Mouse (Mus musculus): ENCODE data around the gene Pde1c. TPM values are rescaled to one million over a fixed set of nuclear protein-coding genes. Genes with fewer than 3 reads are reported as not detected.
"Not testable (repeated sequence)": the region's sequence is repeated elsewhere in the genome, so short reads cannot be mapped to it uniquely, and the experiment has no call there.

The Pde1c gene
- 8.3 and 11.2 TPM in 2 replicates for polyA plus RNA-seq (2015; fragmentation: Nextera tagmentation; extraction: Ambion mirVana)

DNA sequence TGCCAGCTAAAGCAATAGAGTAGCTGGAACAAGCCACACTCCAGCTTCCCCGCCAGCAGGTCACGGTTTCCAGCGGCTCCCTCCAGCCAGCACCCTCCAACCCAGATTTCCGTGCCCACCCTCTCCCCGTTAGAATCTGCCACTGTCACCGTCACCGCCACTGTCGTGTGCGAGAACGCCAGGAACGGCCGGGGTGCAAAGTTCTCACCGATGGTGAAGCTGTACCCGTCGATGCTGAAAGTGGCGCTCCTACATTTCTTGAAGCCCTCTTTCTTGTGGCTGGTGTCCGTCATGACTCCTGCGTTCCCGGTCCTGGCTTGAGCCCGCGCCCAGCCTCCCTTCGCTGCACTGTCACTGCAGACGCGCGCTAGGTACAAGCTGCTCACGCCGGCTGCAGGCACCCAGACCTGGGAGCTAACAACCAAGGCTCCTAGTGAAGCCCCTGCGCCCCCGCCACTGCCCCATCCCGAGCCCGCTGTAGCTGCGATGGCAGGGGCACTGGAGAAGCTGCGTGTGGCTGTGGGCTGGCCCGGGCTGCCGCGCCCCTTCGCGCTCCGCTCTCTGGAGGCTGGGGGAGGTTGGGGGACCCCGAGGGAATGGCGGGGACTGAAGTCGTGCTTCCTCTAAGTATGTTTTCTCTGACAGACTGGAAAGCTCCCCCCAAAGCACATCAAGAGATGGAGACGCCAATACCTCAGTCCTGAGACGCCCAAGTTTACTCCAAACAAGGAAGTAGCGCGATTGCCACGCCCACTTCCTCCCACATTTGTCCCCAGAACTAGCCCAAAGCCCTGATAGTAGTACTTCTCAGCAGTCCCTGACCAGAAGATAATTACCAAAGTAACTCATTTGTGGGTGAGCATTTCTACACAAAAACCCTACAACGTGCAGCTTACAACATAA, at the start of gene Pde1c:
TSS of gene Pde1c (minus strand) at position 634 of the 903 bp plus-strand sequence.
- WGBS, result under 1% methylated on average over 48 of the region's 48 CpGs
- peak within 1 kb of the TSS; percentile 64 for H3K9ac ChIP-seq
- peak within 1 kb of the TSS; percentile 99 for H3K4me2 ChIP-seq
- peaks cover 12% of the 10 kb centered on the region; the same call in 1 of the 2 replicates for H3K27me3 ChIP-seq
- peak; percentile 66 for ATAC-seq (replicated peaks; ENCODE audit: insufficient number of reproducible peaks, insufficient read depth, low FRiP score, low read depth)
- H3K36me3 ChIP-seq, result no peaks in the 10 kb centered on the region
- no peaks in the 10 kb centered on the region for H3K9me3 ChIP-seq (replicated peaks)
- H3K4me1 ChIP-seq (replicated peaks), result 0 out of 2 replicates have a peak, but pooled peaks cover 3% of the 10 kb centered on the region
- peak within 1 kb of the TSS; percentile 83 for H3K4me3 ChIP-seq
- H3K27ac ChIP-seq, result no peak within 1 kb of the TSS

DNA sequence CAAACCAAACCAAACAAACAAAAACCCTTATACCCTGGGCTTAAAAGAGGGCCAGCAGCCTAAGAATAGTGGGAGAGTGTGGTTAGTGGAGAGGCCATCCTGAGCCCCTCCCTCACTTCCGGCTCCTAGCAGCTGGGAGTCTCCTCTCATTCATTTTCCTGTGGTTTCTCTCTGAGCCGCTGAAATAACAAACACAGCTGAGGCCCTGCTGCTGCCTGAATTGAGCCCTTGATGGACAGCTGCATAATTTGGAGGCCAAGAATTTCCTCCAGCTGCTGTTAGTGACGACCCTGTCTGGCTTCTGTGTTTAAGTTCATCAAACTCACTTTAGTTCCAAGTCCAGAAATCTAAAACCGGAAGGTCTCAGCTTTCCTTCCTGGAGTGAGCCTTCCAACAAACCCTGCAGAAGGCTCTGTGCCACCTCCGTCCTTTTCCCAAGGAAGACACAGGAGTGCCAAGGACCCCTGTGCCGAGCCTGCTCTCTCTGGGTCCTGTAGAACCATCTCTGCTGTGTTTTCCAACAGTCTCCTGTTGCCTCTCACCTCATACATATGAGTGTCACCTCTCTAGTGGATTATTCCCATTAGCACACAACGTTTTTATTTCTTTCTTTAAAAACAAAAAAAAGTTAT, 48.2 kb upstream of the Pde1c start:
- ATAC-seq (replicated peaks; ENCODE audit: insufficient number of reproducible peaks, insufficient read depth, low FRiP score, low read depth), result peak; percentile 80
- 15% methylated on average over 7 of the region's 7 CpGs for WGBS
- Histone ChIP-seq H3K9ac (no peak overlapping the region), H3K36me3 (no peaks in the 10 kb centered on the region), H3K9me3 (replicated peaks) (no peaks in the 10 kb centered on the region), H3K4me3 (no peak overlapping the region), H3K4me1 (replicated peaks) (peaks cover 11% of the 10 kb centered on the region), H3K27ac (peak overlapping the region; percentile 29), H3K27me3 (no peaks in the 10 kb centered on the region), H3K4me2 (peak overlapping the region; percentile 22; the same call in 1 of the 2 replicates)

DNA sequence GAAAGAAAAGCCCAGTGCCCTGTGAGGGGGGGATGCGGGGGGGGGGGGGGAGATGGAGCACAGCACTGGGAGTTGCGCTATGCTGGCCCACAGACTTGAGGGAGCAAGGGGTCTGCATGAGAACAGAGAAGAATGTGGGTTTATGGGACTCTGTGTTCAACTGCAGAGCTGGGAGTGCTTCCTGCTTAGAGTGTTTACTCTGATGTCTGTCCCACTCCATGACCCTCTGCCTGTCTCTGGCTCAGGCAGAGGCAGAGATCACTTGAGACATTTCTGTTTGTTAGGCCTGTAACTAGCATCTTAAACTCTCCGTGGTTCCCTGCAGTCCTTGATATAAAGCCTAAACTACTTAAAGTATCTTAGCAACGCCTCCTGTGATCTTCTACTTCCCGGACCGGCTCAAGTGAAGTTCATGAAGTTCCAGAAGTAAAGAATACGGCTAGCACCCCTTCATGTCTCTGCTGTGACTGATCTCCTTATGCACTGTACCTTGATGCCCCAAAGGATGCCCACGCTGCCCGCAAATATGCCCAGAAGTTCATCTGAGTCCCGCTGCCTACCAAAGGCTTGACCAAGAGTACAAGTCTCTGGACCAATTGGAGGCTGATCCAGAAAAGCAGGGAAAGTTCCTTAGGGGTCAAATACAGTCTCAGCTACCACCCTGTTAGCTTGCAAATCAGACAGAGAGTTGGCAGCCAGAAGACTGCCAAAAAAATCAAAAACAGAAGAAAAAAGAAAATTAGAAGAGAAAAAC, 47.5 kb upstream of the Pde1c start:
- Histone ChIP-seq H3K9ac (no peak overlapping the region), H3K4me1 (replicated peaks) (peaks cover 11% of the 10 kb centered on the region), H3K27me3 (no peaks in the 10 kb centered on the region), H3K27ac (peak overlapping the region; percentile 29), H3K4me3 (no peak overlapping the region), H3K4me2 (no peak overlapping the region), H3K36me3 (no peaks in the 10 kb centered on the region), H3K9me3 (replicated peaks) (no peaks in the 10 kb centered on the region)
- WGBS, result 56% methylated on average over 10 of the region's 10 CpGs
- ATAC-seq (replicated peaks; ENCODE audit: insufficient number of reproducible peaks, insufficient read depth, low FRiP score, low read depth), result 0 out of 2 replicates have a peak, but pooled peaks have one; percentile 16

DNA sequence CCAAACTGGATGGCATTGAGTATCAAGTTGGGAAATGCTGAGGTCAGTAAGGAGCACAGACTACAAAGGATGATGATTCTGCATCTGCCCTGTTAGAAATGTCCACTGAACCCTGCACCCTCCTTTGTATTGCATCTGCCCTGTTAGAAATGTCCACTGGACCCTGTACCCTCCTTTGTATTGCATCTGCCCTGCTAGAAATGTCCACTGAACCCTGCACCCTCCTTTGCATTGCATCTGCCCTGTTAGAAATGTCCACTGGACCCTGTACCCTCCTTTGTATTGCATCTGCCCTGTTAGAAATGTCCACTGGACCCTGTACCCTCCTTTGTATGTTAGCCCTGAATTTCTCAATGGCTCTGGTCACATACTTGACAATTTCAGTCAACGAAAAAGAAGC, 40.6 kb upstream of the Pde1c start:
- H3K9ac ChIP-seq; H3K36me3 ChIP-seq; H3K4me2 ChIP-seq; H3K4me3 ChIP-seq; H3K27ac ChIP-seq; H3K9me3 ChIP-seq (replicated peaks); ATAC-seq (replicated peaks; ENCODE audit: insufficient number of reproducible peaks, insufficient read depth, low FRiP score, low read depth); H3K27me3 ChIP-seq; H3K4me1 ChIP-seq (replicated peaks): not testable (repeated sequence)
- WGBS, result 52% methylated on average over 1 of the region's 1 CpGs

DNA sequence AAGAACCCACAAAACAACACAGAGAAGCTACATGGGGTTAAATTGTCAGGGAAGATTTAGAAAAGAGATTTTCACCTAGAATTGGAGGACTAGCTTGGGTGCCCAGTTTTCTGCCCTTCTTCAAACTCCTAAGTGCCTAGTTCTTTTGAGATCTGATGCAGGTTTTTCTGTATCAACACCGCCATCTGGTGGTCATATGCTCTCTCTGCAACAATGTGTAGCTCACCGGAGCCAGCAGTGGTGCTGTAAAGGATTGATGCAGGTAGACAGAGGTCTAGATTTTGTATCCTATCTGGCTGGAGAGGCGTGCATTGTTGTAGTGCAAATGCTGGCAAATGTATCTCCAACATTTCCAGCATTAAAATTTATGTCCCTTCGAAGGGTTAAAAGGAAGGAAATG, 39.4 kb upstream of the Pde1c start:
- H3K4me2 ChIP-seq, result no peak overlapping the region
- no peak overlapping the region for H3K9ac ChIP-seq
- H3K4me3 ChIP-seq, result no peak overlapping the region
- 8% methylated on average over 4 of the region's 4 CpGs for WGBS
- no peak overlapping the region for H3K27ac ChIP-seq
- no peak for ATAC-seq (replicated peaks; ENCODE audit: insufficient number of reproducible peaks, insufficient read depth, low FRiP score, low read depth)
- H3K36me3 ChIP-seq, result no peaks in the 10 kb centered on the region
- H3K4me1 ChIP-seq (replicated peaks), result no peaks in the 10 kb centered on the region
- H3K9me3 ChIP-seq (replicated peaks), result no peaks in the 10 kb centered on the region
- H3K27me3 ChIP-seq, result no peaks in the 10 kb centered on the region

DNA sequence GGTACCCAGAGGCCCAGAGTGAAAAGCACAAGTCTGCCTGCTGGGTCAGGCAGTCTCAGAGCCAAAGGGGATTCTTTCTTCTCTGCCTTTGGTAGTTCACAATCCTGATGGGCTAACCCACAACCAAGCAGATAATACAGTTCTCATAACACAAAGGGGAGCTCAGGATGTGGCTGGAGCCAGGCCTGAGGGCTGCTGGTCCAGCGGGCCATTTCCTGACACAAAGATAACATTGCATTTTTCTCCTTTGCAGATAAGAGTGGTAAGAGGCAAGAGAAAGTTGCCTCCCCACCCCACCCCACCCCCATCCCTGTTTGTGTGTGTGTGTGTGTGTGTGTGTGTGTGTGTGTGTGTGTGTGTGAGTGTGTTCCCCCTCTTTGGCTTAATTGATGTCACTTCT, 10.7 kb upstream of the Pde1c start:
- no peak; the same call in 1 of the 2 replicates for ATAC-seq (replicated peaks; ENCODE audit: insufficient number of reproducible peaks, insufficient read depth, low FRiP score, low read depth)
- Histone ChIP-seq H3K4me2 (no peak overlapping the region), H3K27ac (no peak overlapping the region), H3K4me1 (replicated peaks) (0 out of 2 replicates have a peak, but pooled peaks cover 3% of the 10 kb centered on the region), H3K9ac (no peak overlapping the region), H3K36me3 (no peaks in the 10 kb centered on the region), H3K27me3 (no peaks in the 10 kb centered on the region), H3K9me3 (replicated peaks) (no peaks in the 10 kb centered on the region), H3K4me3 (no peak overlapping the region)
- 10% methylated on average over 1 of the region's 1 CpGs for WGBS

DNA sequence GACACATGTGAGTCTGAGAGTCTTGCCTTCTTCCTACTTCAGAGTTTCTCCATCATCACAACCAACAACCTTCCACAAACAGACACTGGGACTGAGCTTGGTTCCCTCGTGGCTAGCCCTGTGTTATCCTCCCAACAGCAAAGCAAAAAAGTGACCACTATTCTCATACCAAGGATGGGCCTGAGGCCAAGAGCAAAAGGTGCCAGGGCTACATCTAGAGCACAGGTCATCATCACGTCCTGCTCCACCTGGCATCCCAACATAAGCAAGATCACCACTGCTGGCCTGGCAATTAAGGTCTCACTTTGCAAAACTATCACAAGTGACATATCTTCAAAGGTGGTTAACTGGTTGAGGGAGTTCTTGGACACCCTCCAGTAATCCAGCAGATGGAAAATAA, 8.0 kb downstream of the Pde1c start:
- H3K36me3 ChIP-seq, result no peaks in the 10 kb centered on the region
- no peak overlapping the region for H3K4me2 ChIP-seq
- no peak for ATAC-seq (replicated peaks; ENCODE audit: insufficient number of reproducible peaks, insufficient read depth, low FRiP score, low read depth)
- H3K27me3 ChIP-seq, result no peaks in the 10 kb centered on the region
- H3K27ac ChIP-seq, result no peak overlapping the region
- no peak overlapping the region for H3K9ac ChIP-seq
- H3K9me3 ChIP-seq (replicated peaks), result no peaks in the 10 kb centered on the region
- H3K4me1 ChIP-seq (replicated peaks), result peaks cover 4% of the 10 kb centered on the region; the same call in 1 of the 2 replicates
- no peak overlapping the region for H3K4me3 ChIP-seq
- WGBS, result 67% methylated on average over 2 of the region's 2 CpGs

DNA sequence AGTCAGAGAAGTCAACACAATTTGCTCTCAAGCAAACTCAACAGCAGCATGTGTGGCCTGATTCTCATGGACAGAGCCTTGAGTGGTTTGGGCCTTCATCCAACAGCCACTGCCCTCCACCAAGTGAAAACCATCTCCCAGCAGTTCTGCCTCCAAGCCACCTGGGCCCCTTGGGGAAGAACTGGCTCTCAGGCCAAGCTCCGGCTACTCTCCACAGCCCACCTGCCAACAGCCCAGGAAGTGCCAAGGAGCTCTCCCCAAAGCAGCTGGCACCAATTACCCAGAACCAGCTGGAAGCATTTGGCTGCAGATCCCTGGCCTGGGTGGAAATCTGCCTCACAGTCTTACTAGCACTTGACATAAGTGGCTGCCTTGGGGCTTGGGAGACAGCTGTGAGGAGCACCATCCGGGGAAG, 8.4 kb downstream of the Pde1c start:
- no peak overlapping the region for H3K4me2 ChIP-seq
- ATAC-seq (replicated peaks; ENCODE audit: insufficient number of reproducible peaks, insufficient read depth, low FRiP score, low read depth), result no peak
- 64% methylated on average over 2 of the region's 2 CpGs for WGBS

DNA sequence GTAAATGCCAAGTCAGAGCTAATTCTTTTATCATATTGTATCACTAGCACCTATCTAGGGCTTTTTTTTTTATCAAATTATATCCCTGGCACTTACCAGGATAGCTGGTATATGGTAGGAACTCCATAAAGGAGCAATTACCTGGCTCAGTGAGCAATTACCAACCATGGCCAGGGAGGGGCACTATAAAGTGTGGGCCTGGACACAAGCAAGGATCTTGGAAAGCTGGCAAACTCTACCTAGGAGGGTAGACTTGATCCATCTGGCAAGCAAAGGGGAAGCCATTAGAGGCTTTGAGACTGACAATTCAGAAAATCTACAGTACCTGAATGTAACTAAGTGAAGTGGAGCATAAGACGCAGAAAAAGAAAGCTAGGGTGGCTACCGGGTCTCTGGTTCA, 10.2 kb downstream of the Pde1c start:
- Histone ChIP-seq H3K27me3 (no peaks in the 10 kb centered on the region), H3K9ac (no peak overlapping the region), H3K9me3 (replicated peaks) (no peaks in the 10 kb centered on the region), H3K4me3 (no peak overlapping the region), H3K36me3 (no peaks in the 10 kb centered on the region), H3K4me2 (no peak overlapping the region), H3K27ac (no peak overlapping the region), H3K4me1 (replicated peaks) (peaks cover 4% of the 10 kb centered on the region; the same call in 1 of the 2 replicates)
- WGBS, result 87% methylated on average over 2 of the region's 2 CpGs
- ATAC-seq (replicated peaks; ENCODE audit: insufficient number of reproducible peaks, insufficient read depth, low FRiP score, low read depth), result no peak

More for the DNA sequence above, 8.4 kb downstream of the Pde1c start:
- Histone ChIP-seq H3K4me3 (no peak overlapping the region), H3K27ac (no peak overlapping the region), H3K9ac (no peak overlapping the region), H3K36me3 (no peaks in the 10 kb centered on the region), H3K27me3 (no peaks in the 10 kb centered on the region), H3K4me1 (replicated peaks) (peaks cover 4% of the 10 kb centered on the region; the same call in 1 of the 2 replicates), H3K9me3 (replicated peaks) (no peaks in the 10 kb centered on the region)

DNA sequence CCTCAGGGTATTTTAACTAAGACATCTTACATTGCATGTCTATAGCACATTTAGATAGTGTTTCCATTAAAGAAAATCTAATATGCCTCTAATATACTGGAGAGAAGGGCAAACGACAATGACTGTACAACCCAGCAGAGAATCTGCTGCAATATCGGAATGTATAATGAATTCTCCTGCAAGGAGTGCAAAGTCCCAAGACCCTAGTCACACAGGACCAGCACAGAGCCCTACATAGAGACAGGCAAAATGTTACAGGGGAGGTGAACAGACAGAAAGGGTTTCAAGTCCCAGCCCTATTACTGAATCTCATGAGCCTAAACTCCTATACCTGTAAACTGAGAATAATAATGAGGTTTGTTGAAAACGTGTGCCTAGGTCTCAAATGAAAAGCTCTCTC, 13.1 kb downstream of the Pde1c start:
- no peak for ATAC-seq (replicated peaks; ENCODE audit: insufficient number of reproducible peaks, insufficient read depth, low FRiP score, low read depth)
- Histone ChIP-seq H3K36me3 (no peaks in the 10 kb centered on the region), H3K9ac (no peak overlapping the region), H3K4me2 (no peak overlapping the region), H3K27ac (no peak overlapping the region), H3K9me3 (replicated peaks) (no peaks in the 10 kb centered on the region), H3K27me3 (no peaks in the 10 kb centered on the region), H3K4me3 (no peak overlapping the region), H3K4me1 (replicated peaks) (peaks cover 4% of the 10 kb centered on the region; the same call in 1 of the 2 replicates)
- WGBS, result 70% methylated on average over 3 of the region's 3 CpGs

DNA sequence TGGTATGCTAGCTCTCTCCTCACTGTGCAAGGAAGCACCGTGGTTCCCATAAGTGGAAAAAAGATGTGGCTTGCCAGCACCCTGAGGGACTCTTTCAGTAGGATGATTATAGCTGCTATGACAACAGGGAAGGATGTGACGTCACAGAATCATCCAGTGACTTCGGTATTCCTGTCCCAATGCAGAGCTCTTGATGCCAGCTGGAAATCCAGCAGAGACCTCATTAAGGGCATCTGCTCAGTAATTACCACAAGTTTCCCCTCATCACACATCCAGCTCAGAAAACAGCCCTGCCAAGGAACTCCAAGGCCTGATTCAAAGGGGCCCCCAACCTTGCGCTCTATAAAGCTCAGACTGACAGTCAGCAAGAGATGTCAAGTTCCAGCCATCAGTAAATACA, 13.5 kb downstream of the Pde1c start:
- no peaks in the 10 kb centered on the region for H3K36me3 ChIP-seq
- H3K27me3 ChIP-seq, result no peaks in the 10 kb centered on the region
- no peak overlapping the region for H3K27ac ChIP-seq
- H3K4me3 ChIP-seq, result no peak overlapping the region
- H3K9me3 ChIP-seq (replicated peaks), result no peaks in the 10 kb centered on the region
- H3K4me1 ChIP-seq (replicated peaks), result 0 out of 2 replicates have a peak, but pooled peaks cover 2% of the 10 kb centered on the region
- no peak overlapping the region for H3K4me2 ChIP-seq
- WGBS, result 52% methylated on average over 4 of the region's 4 CpGs
- no peak overlapping the region for H3K9ac ChIP-seq
- no peak for ATAC-seq (replicated peaks; ENCODE audit: insufficient number of reproducible peaks, insufficient read depth, low FRiP score, low read depth)

All from heart, embryonic 15.5 days (tissue).